Mouse (Mus musculus) hindbrain, embryonic 15.5 days (tissue): Measurements from ENCODE around the gene Mast4. TPM values are rescaled to one million over a fixed set of nuclear protein-coding genes. Genes with fewer than 3 reads are reported as not detected.

Experiments used
- ATAC-seq: fragments of 200-750 bp; cut with Nextera tagmentation; 2 replicates; pipeline ENCODE4 v1.8.0; 2017; ENCODE audit warnings: low read depth, moderate number of reproducible peaks, moderate TSS enrichment; ENCODE audit not compliant: low FRiP score
- H3K27ac ChIP-seq: fragments of 300-500 bp; sonication (generic); replicated peaks from 2 replicates; pipeline ENCODE4 v1.5.1; 2015; ENCODE audit warnings: mild to moderate bottlenecking, inconsistent platforms
- H3K27me3 ChIP-seq: fragments of 300-500 bp; sonication (generic); 2 replicates; pipeline ENCODE4 v1.6.1; 2015; ENCODE audit warnings: control low read depth, inconsistent platforms
- H3K36me3 ChIP-seq: fragments of 300-500 bp; sonication (generic); 2 replicates; pipeline ENCODE4 v1.6.1; 2015; ENCODE audit warnings: control low read depth, inconsistent platforms
- H3K4me1 ChIP-seq: fragments of 300-500 bp; sonication (generic); replicated peaks from 2 replicates; pipeline ENCODE4 v1.6.1; 2015; ENCODE audit warnings: control low read depth, inconsistent platforms
- H3K4me2 ChIP-seq: fragments of 300-500 bp; sonication (generic); 2 replicates; pipeline ENCODE4 v1.6.1; 2015; ENCODE audit warnings: moderate library complexity, mild to moderate bottlenecking, inconsistent platforms
- H3K4me3 ChIP-seq: fragments of 300-500 bp; sonication (generic); 2 replicates; pipeline ENCODE4 v1.5.1; 2015; ENCODE audit warnings: mild to moderate bottlenecking, inconsistent platforms
- H3K9ac ChIP-seq: fragments of 300-500 bp; sonication (generic); 2 replicates; pipeline ENCODE4 v1.6.1; 2015; ENCODE audit warnings: inconsistent platforms
- H3K9me3 ChIP-seq: fragments of 300-500 bp; sonication (generic); 2 replicates; pipeline ENCODE4 v1.6.1; 2016; ENCODE audit warnings: control low read depth, inconsistent platforms
- WGBS: fragments of 180-500 bp; shearing (Covaris S2); methylation state at CpG from one replicate; pipeline ENCODE4 v1.1.7; 2015; 5-methylcytosine and 5-hydroxymethylcytosine counted together
- polyA plus RNA-seq: library from polyadenylated mRNA; unstranded; fragments of >200 nt; fragmentation: Nextera tagmentation; extraction: Ambion mirVana; gene quantifications from 2 replicates; pipeline ENCODE4 v1.2.1, GENCODE M21; 2015

Gene Mast4
- polyA plus RNA-seq, 1 experiment from 2014 or later = 29.1 TPM

DNA sequence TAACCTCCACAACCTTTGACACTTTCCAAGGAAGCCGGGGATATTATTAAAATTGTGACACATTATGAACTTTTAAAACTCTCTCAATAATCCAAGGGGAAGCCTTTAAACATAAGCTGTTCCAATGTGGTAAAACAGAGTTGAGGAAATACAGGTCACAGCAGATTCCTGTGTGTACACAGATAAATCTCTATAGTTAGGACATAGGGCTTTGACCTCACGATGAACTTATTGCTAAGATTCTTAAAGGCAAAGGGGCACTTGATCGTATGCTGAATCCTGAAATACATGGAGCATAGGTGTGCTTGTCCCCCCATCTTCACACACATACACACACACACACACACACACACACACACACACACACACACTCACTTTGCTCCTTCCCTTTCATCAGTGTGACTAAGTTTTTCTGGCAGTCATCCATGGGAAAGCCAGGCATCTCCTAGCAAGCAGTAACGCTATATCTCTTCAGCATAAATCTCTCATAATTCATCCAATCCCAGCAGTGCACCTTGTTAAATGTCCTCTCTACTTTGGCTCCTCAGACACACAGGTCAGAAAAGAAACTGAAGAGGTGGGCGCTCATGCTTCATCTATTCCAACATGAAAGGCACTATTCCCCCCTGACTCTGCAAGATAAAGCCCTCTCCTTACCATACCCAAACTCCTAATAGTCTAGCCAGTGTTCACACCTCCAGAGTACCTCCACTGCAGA lies 477.3 kb downstream of the Mast4 start:
- H3K4me3 ChIP-seq = no peak overlapping the region
- no peaks in the 10 kb centered on the region for H3K27me3 ChIP-seq
- no peaks in the 10 kb centered on the region for H3K4me1 ChIP-seq
- no peak for ATAC-seq
- no peak overlapping the region for H3K27ac ChIP-seq
- 91% methylated on average over 5 of the region's 5 CpGs for WGBS
- no peaks in the 10 kb centered on the region for H3K36me3 ChIP-seq
- H3K9ac ChIP-seq = no peak overlapping the region
- H3K9me3 ChIP-seq = no peaks in the 10 kb centered on the region
- no peak overlapping the region for H3K4me2 ChIP-seq

DNA sequence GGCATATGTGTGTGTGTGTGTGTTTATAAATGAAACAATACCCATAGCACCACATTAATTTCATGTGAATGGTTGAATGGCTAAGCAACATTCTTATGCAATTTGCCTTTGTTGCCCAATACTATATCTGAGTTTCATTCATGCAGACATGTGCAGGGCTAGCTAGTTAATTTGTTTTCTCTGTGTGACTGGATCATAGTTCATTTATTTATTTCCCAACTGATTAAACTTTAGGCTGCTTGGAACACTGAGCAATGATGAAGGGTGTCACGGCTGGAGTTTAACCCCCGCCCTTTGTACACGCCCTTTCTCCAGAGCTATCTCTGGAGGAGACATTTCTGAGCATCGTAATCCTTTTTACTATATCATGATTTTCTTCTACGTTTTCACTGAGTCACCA lies 481.4 kb downstream of the Mast4 start:
- no peak overlapping the region for H3K4me3 ChIP-seq
- no peak for ATAC-seq
- no peaks in the 10 kb centered on the region for H3K4me1 ChIP-seq
- no peaks in the 10 kb centered on the region for H3K36me3 ChIP-seq
- no peaks in the 10 kb centered on the region for H3K9me3 ChIP-seq
- H3K9ac ChIP-seq = no peak overlapping the region
- 87% methylated on average over 5 of the region's 5 CpGs for WGBS
- no peak overlapping the region for H3K4me2 ChIP-seq
- no peaks in the 10 kb centered on the region for H3K27me3 ChIP-seq
- H3K27ac ChIP-seq = no peak overlapping the region

DNA sequence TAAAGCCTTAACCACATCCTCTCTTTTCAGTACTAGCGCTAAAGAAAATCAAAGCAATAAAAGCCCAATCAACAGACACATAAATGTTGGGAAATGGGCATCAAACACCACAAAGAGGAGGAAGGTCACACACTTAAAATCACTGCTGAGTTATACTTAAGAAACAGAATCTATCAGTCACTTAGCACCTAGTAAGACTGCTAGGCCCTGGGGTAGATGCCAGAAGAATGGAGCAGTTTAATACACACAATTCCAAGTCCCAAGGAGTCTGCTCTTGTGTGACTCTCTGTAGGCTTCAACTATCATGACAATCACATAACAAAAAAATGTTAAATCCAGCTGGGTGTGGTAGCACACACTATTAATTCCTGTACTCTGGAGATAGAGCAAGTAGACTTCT lies 483.0 kb downstream of the Mast4 start:
- H3K27me3 ChIP-seq = no peaks in the 10 kb centered on the region
- H3K4me3 ChIP-seq = no peak overlapping the region
- no peaks in the 10 kb centered on the region for H3K4me1 ChIP-seq
- no peak for ATAC-seq
- 83% methylated on average over 1 of the region's 1 CpGs for whole genome bisulfite sequencing
- no peaks in the 10 kb centered on the region for H3K9me3 ChIP-seq
- no peak overlapping the region for H3K27ac ChIP-seq
- no peak overlapping the region for H3K9ac ChIP-seq
- H3K36me3 ChIP-seq = no peaks in the 10 kb centered on the region
- H3K4me2 ChIP-seq = no peak overlapping the region

DNA sequence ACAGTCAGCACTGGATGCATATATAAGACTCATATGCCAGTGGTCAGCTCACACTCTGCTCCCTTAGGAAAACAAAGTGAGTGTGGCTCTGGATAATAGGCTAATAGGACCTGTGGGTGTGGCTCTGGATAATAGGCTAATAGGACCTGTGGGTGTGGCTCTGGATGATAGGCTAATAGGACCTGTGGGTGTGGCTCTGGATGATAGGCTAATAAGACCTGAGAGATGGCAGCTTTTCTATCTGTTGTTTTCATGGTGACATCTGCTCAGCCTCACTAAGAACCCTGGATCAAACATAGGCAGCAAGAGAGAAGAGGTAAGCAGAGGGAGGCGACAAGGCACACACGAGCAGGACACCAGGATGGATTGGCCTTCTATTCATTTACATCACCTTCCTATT lies 483.7 kb downstream of the Mast4 start:
- no peak overlapping the region for H3K27ac ChIP-seq
- no peak overlapping the region for H3K4me2 ChIP-seq
- no peaks in the 10 kb centered on the region for H3K36me3 ChIP-seq
- WGBS = 74% methylated on average over 2 of the region's 2 CpGs
- no peaks in the 10 kb centered on the region for H3K9me3 ChIP-seq
- no peaks in the 10 kb centered on the region for H3K4me1 ChIP-seq
- H3K4me3 ChIP-seq = no peak overlapping the region
- ATAC-seq = no peak
- no peaks in the 10 kb centered on the region for H3K27me3 ChIP-seq
- H3K9ac ChIP-seq = no peak overlapping the region

DNA sequence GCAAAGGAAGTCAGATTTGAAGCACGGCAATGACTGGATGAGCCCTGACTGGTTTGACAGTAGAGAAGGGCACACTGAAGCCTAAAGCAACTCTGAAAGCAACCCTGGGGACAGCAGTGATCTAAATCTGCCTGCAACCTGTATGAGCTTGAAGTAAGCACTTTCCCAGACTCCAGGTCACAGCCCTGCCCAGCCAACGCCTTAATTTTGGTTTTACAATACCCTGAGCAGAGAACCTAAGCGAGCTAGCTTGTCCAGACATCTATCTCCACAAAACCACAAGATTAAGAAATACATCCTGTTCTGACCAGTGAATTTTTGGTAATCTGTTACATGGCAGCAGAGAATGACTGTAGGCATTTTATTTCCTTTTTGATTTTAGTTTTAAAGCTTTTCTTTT lies 485.2 kb downstream of the Mast4 start:
- Histone ChIP-seq H3K9me3 (no peaks in the 10 kb centered on the region), H3K4me3 (no peak overlapping the region), H3K9ac (no peak overlapping the region), H3K36me3 (no peaks in the 10 kb centered on the region), H3K4me1 (no peaks in the 10 kb centered on the region), H3K4me2 (no peak overlapping the region), H3K27ac (no peak overlapping the region), H3K27me3 (no peaks in the 10 kb centered on the region)
- no peak for ATAC-seq
- 80% methylated on average over 3 of the region's 3 CpGs for WGBS

DNA sequence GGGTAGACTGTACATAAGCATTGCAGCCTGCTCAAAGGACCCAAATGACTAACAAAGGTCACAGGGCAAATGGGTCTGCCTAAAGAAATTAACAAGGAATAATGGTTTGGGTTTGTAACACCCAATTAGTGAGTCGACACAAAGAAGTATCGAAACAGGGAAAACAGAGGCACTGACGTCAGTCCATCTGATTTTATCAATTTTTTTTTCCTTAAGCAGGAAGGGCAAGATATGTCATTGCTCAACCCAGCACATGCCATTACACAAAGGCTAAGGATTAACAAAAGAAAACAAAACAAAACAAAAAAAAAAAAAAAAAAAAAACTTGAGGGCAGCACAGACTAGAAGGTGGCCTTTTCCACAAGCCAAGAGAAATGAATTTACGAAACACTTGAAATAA lies 487.8 kb downstream of the Mast4 start:
- WGBS = 90% methylated on average over 4 of the region's 4 CpGs

DNA sequence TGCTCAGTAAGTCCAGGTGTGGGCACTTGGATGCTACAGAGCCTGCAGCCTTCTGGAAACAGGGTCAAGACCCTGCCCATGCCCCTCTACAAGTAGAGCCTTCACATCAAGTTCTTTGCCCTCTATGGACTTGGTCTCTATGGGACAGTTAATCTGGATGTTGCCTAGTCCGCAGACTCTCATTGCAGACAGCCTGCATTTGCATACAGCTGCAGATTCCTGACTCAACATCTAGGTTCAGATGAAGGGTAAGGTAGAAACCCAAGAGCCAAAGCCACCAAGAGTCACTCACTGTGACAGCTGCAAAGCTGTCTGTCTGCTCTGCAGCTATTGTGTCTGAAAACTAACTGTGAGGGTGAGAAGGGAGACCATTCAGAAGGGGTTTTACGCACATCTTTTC lies 491.6 kb downstream of the Mast4 start:
- ATAC-seq = no peak
- H3K9me3 ChIP-seq = no peaks in the 10 kb centered on the region

More for the DNA sequence above, 487.8 kb downstream of the Mast4 start:
- no peak overlapping the region for H3K4me3 ChIP-seq
- no peak for ATAC-seq
- no peak overlapping the region for H3K9ac ChIP-seq
- no peak overlapping the region for H3K27ac ChIP-seq
- no peaks in the 10 kb centered on the region for H3K27me3 ChIP-seq
- no peak overlapping the region for H3K4me2 ChIP-seq
- no peaks in the 10 kb centered on the region for H3K36me3 ChIP-seq
- no peaks in the 10 kb centered on the region for H3K4me1 ChIP-seq
- H3K9me3 ChIP-seq = no peaks in the 10 kb centered on the region

DNA sequence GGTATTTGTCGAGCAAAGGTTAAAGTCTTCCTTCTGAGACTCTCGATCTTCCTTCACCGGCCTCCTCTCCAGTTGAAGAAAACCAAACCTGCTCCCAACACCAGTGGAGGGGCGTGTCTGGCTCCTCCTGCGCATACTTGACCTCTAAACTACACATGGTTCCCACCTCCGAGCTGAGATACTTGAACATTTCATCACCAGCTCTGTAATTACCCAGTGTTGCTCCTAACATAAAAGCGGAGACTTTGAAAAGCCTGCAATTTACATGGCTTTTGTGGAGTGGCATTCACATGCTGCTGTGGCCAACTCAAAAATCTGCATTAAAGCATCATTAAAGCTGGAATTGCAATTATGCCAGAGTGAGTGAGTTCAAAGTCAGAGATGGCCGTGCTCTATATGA lies 492.1 kb downstream of the Mast4 start:
- WGBS = 66% methylated on average over 8 of the region's 8 CpGs
- H3K27me3 ChIP-seq = no peaks in the 10 kb centered on the region
- H3K9ac ChIP-seq = no peak overlapping the region
- H3K4me2 ChIP-seq = no peak overlapping the region
- ATAC-seq = no peak
- H3K9me3 ChIP-seq = no peaks in the 10 kb centered on the region
- no peaks in the 10 kb centered on the region for H3K36me3 ChIP-seq
- H3K4me3 ChIP-seq = no peak overlapping the region
- H3K27ac ChIP-seq = no peak overlapping the region
- H3K4me1 ChIP-seq = no peaks in the 10 kb centered on the region

More for the DNA sequence above, 491.6 kb downstream of the Mast4 start:
- Histone ChIP-seq H3K27me3 (no peaks in the 10 kb centered on the region), H3K4me1 (no peaks in the 10 kb centered on the region), H3K4me2 (no peak overlapping the region), H3K27ac (no peak overlapping the region), H3K4me3 (no peak overlapping the region), H3K36me3 (no peaks in the 10 kb centered on the region), H3K9ac (no peak overlapping the region)
- 43% methylated on average over 2 of the region's 2 CpGs for WGBS

DNA sequence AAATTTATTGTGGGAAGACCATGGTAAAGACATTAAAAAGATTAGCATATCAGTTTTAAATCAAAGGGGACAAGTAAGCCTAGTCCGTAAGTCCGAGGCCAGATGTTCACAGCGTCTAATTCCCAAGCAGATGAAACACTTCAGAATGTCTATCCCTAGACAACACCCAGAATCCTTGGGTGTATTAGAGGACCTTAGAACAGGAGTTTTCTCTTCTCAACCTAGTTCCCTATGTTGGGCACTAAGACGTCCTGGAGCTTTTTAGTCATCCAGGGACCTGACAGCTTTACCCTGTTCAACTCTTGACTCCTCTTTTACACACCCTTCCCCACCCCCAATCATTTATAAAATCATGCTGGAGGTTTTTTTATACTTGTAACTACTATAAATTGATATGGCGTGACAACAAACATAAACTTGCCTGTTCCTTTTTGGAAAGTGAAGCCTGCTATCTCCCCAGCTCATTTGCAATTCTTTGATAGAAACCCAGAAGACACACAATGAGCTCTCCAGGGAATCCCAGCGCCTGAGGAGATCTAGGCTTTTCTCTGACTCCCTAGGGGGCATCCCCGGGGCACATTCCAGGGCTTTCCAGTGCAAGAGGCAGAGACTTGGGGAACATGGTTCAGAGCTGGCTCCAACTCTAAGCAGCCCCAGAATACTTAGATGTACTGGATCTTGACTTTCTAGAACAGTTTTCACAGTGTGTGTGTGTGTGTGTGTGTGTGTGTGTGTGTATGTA lies 494.4 kb downstream of the Mast4 start:
- Histone ChIP-seq H3K27me3 (no peaks in the 10 kb centered on the region), H3K36me3 (no peaks in the 10 kb centered on the region), H3K27ac (no peak overlapping the region), H3K4me3 (no peak overlapping the region), H3K9ac (no peak overlapping the region), H3K4me2 (no peak overlapping the region), H3K9me3 (no peaks in the 10 kb centered on the region), H3K4me1 (no peaks in the 10 kb centered on the region)
- WGBS = 41% methylated on average over 7 of the region's 7 CpGs
- no peak for ATAC-seq

DNA sequence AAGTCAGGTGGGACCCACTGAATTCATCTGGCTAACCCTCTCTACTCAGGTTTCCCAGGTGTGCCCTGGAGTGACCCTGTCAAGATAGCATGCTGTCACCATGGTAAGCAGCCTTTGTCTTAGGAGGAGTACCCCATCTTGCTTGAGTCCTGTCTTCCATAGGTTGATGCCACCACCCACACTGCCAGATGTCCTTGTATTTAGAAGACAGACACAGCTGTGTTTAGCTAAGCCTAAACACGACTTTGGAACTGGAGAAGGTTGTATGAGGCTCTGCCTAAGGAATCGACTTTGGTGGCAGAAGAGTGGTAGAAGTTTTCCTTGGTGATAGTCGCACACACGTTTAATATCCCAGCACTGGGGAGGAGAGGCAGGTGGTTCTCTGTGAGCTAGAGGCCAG lies 496.9 kb downstream of the Mast4 start:
- Histone ChIP-seq H3K4me1 (no peaks in the 10 kb centered on the region), H3K9ac (no peak overlapping the region), H3K27me3 (no peaks in the 10 kb centered on the region), H3K9me3 (no peaks in the 10 kb centered on the region), H3K27ac (no peak overlapping the region), H3K4me3 (no peak overlapping the region), H3K36me3 (no peaks in the 10 kb centered on the region), H3K4me2 (no peak overlapping the region)
- 73% methylated on average over 4 of the region's 4 CpGs for WGBS
- ATAC-seq = no peak

DNA sequence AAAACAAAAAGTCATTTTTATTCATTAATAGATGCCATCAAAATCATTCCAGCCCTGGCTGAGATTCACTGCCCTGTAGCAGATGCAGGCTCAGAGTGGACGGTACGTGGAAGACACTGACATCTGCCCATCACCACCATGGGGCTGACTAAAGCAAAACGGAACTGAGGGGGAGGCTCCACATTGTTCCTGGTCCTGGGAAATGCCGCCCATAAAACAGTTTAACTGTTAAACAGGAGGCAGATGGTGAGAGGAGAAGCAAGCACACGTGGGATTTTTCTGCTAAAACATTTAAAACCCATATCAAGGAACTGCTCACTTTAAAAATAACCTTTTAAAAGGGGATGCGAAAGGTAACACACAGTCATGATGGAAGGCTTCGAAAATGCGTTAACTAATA lies 499.0 kb downstream of the Mast4 start:
- no peak overlapping the region for H3K9ac ChIP-seq
- no peaks in the 10 kb centered on the region for H3K27me3 ChIP-seq
- WGBS = 64% methylated on average over 8 of the region's 8 CpGs
- no peaks in the 10 kb centered on the region for H3K4me1 ChIP-seq
- no peaks in the 10 kb centered on the region for H3K36me3 ChIP-seq
- H3K9me3 ChIP-seq = no peaks in the 10 kb centered on the region
- H3K4me3 ChIP-seq = no peak overlapping the region
- no peak overlapping the region for H3K4me2 ChIP-seq
- ATAC-seq = no peak
- no peak overlapping the region for H3K27ac ChIP-seq

DNA sequence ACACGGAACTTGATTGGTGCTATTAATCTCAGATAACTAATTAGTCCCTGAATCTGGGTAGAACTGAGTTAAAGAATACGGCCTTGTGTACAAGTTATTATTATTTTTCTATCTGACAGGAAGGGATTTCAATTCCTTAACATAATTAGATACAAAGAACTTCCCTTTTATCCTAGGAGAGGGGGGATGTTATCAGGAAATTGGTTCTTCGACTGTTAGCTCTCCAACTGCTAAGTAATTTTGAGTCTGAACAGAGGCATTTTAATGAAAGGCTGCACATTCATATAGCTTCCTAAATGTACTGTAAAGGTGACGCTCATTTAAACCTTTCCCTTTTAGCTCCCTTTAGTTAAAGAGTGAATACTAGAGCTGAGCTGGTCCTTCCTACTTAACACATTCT lies 516.0 kb downstream of the Mast4 start:
- Histone ChIP-seq H3K4me3 (no peak overlapping the region), H3K27ac (no peak overlapping the region), H3K4me2 (no peak overlapping the region), H3K36me3 (no peaks in the 10 kb centered on the region), H3K4me1 (peaks cover 10% of the 10 kb centered on the region; the same call in 1 of the 2 replicates), H3K9me3 (no peaks in the 10 kb centered on the region), H3K27me3 (no peaks in the 10 kb centered on the region), H3K9ac (no peak overlapping the region)
- ATAC-seq = no peak
- 71% methylated on average over 4 of the region's 4 CpGs for WGBS
